Mouse (Mus musculus): Measurements from ENCODE around the gene Capn2. TPM values are rescaled to one million over a fixed set of nuclear protein-coding genes. Genes with fewer than 3 reads are reported as not detected.

The Capn2 gene
- total and polyA plus RNA-seq, 2 experiments: 9.3 to 27.8 TPM

GRCm38 (mm10) chr1:182427426-182427825 is 90.0 kb downstream of the Capn2 start:
- no peaks in the 10 kb centered on the region for H3K27me3 ChIP-seq (ENCODE audit: control insufficient read depth, insufficient read depth, low read length)
- peaks cover 14% of the 10 kb centered on the region for H3K79me2 ChIP-seq (ENCODE audit: control insufficient read depth, insufficient read depth, low read length)
- peaks cover 8% of the 10 kb centered on the region; the same call in 1 of the 2 replicates for H3K36me3 ChIP-seq (ENCODE audit: control insufficient read depth, insufficient read depth, low read length)
- peak; percentile 86 for DNase-seq (ENCODE audit: extremely low read depth, low read depth, low spot score)
- WGBS: 17% methylated on average over 1 of the region's 1 CpGs
- H3K4me1 ChIP-seq (ENCODE audit: control insufficient read depth, insufficient read depth, low read length): peaks cover 23% of the 10 kb centered on the region
- H3K27ac ChIP-seq (replicated peaks; ENCODE audit: insufficient read depth, low read depth, low read length): peak overlapping the region; percentile 54
- no peak for TF ChIP-seq CTCF (IDR thresholded peaks at IDR 0.05; ENCODE audit: low read depth, low read length)
- no peak overlapping the region for H3K4me3 ChIP-seq (ENCODE audit: insufficient read depth, low read depth, low read length)
- H3K9ac ChIP-seq (ENCODE audit: low read depth, low read length): no peak overlapping the region

- peaks cover 3% of the 10 kb centered on the region; the same call in 1 of the 2 replicates for H3K36me3 ChIP-seq (ENCODE audit: control insufficient read depth, insufficient read depth, low read length)
- no peak overlapping the region for H3K9ac ChIP-seq (ENCODE audit: low read depth, low read length)
- TF ChIP-seq CTCF (IDR thresholded peaks at IDR 0.05; ENCODE audit: low read depth, low read length): no peak
- TF ChIP-seq POLR2A (IDR thresholded peaks at IDR 0.05; ENCODE audit: extremely low read depth, insufficient read depth, low read length): no peak
- 40% methylated on average over 2 of the region's 2 CpGs for WGBS
- no peak overlapping the region for H3K4me3 ChIP-seq (ENCODE audit: insufficient read depth, low read depth, low read length)
- H3K27ac ChIP-seq (replicated peaks; ENCODE audit: insufficient read depth, low read depth, low read length): peak overlapping the region; percentile 87
- H3K4me1 ChIP-seq (ENCODE audit: control insufficient read depth, insufficient read depth, low read length): peaks cover 23% of the 10 kb centered on the region
- no peaks in the 10 kb centered on the region for H3K27me3 ChIP-seq (ENCODE audit: control insufficient read depth, insufficient read depth, low read length)
- peaks cover 18% of the 10 kb centered on the region for H3K79me2 ChIP-seq (ENCODE audit: control insufficient read depth, insufficient read depth, low read length)
- DNase-seq (ENCODE audit: extremely low read depth, low read depth, low spot score): no peak
Measured at GRCm38 (mm10) chr1:182426444-182426843, 91.0 kb downstream of the Capn2 start.

- WGBS: 93% methylated on average over 3 of the region's 3 CpGs
- Histone ChIP-seq H3K9ac (ENCODE audit: low read depth, low read length) (no peak overlapping the region), H3K79me2 (ENCODE audit: control insufficient read depth, insufficient read depth, low read length) (peaks cover 23% of the 10 kb centered on the region), H3K36me3 (ENCODE audit: control insufficient read depth, insufficient read depth, low read length) (peaks cover 2% of the 10 kb centered on the region; the same call in 1 of the 2 replicates), H3K27me3 (ENCODE audit: control insufficient read depth, insufficient read depth, low read length) (no peaks in the 10 kb centered on the region), H3K27ac (replicated peaks; ENCODE audit: insufficient read depth, low read depth, low read length) (0 out of 2 replicates have a peak overlapping the region, but pooled peaks have one; percentile 16), H3K4me1 (ENCODE audit: control insufficient read depth, insufficient read depth, low read length) (peaks cover 22% of the 10 kb centered on the region), H3K4me3 (ENCODE audit: insufficient read depth, low read depth, low read length) (no peak overlapping the region)
- DNase-seq (ENCODE audit: extremely low read depth, low read depth, low spot score): no peak
- no peak for TF ChIP-seq POLR2A (IDR thresholded peaks at IDR 0.05; ENCODE audit: extremely low read depth, insufficient read depth, low read length)
- no peak for TF ChIP-seq CTCF (IDR thresholded peaks at IDR 0.05; ENCODE audit: low read depth, low read length)
Measured at GRCm38 (mm10) chr1:182425176-182425575, 92.2 kb downstream of the Capn2 start.

- Histone ChIP-seq H3K79me2 (ENCODE audit: control insufficient read depth, insufficient read depth, low read length) (peaks cover 26% of the 10 kb centered on the region), H3K27ac (replicated peaks; ENCODE audit: insufficient read depth, low read depth, low read length) (no peak overlapping the region), H3K4me1 (ENCODE audit: control insufficient read depth, insufficient read depth, low read length) (peaks cover 18% of the 10 kb centered on the region), H3K36me3 (ENCODE audit: control insufficient read depth, insufficient read depth, low read length) (peaks cover 2% of the 10 kb centered on the region; the same call in 1 of the 2 replicates), H3K27me3 (ENCODE audit: control insufficient read depth, insufficient read depth, low read length) (no peaks in the 10 kb centered on the region), H3K4me3 (ENCODE audit: insufficient read depth, low read depth, low read length) (no peak overlapping the region), H3K9ac (ENCODE audit: low read depth, low read length) (no peak overlapping the region)
- TF ChIP-seq POLR2A (IDR thresholded peaks at IDR 0.05; ENCODE audit: extremely low read depth, insufficient read depth, low read length) (no peak), CTCF (IDR thresholded peaks at IDR 0.05; ENCODE audit: low read depth, low read length) (no peak)
- 30% methylated on average over 2 of the region's 2 CpGs for WGBS
- peak; percentile 51 for DNase-seq (ENCODE audit: extremely low read depth, low read depth, low spot score)
Measured at GRCm38 (mm10) chr1:182424274-182424673, 93.1 kb downstream of the Capn2 start.

- no peaks in the 10 kb centered on the region for H3K27me3 ChIP-seq (ENCODE audit: control insufficient read depth, insufficient read depth, low read length)
- H3K9ac ChIP-seq (ENCODE audit: low read depth, low read length): no peak overlapping the region
- no peak for DNase-seq (ENCODE audit: extremely low read depth, low read depth, low spot score)
- H3K79me2 ChIP-seq (ENCODE audit: control insufficient read depth, insufficient read depth, low read length): peaks cover 44% of the 10 kb centered on the region
- no peak overlapping the region for H3K4me3 ChIP-seq (ENCODE audit: insufficient read depth, low read depth, low read length)
- TF ChIP-seq CTCF (IDR thresholded peaks at IDR 0.05; ENCODE audit: low read depth, low read length) (no peak), POLR2A (IDR thresholded peaks at IDR 0.05; ENCODE audit: extremely low read depth, insufficient read depth, low read length) (no peak)
- no peak overlapping the region for H3K27ac ChIP-seq (replicated peaks; ENCODE audit: insufficient read depth, low read depth, low read length)
- no peaks in the 10 kb centered on the region for H3K36me3 ChIP-seq (ENCODE audit: control insufficient read depth, insufficient read depth, low read length)
- WGBS: 86% methylated on average over 3 of the region's 3 CpGs
- peaks cover 2% of the 10 kb centered on the region for H3K4me1 ChIP-seq (ENCODE audit: control insufficient read depth, insufficient read depth, low read length)
Measured at GRCm38 (mm10) chr1:182419481-182419880, 97.9 kb downstream of the Capn2 start.

Other genes starting within 250 kb of the Capn2 start
- gene Degs1, start 234.8 kb downstream of the Capn2 start, total RNA-seq (2014; rRNA removed): 57.4 and 86.8 TPM in 2 replicates
- gene Degs1, start 234.8 kb downstream of the Capn2 start, polyA plus RNA-seq (2012; rRNA removed): 49.3 and 50.3 TPM in 2 replicates
- gene Fbxo28, start 176.0 kb downstream of the Capn2 start, total RNA-seq (2014; rRNA removed): 5.0 and 5.9 TPM in 2 replicates
- 4.7 TPM in 2 replicates for gene Fbxo28, start 176.0 kb downstream of the Capn2 start, polyA plus RNA-seq (2012; rRNA removed)
- gene Trp53bp2, start 108.4 kb downstream of the Capn2 start, total RNA-seq (2014; rRNA removed): 5.0 and 6.0 TPM in 2 replicates
- gene Trp53bp2, start 108.4 kb downstream of the Capn2 start, polyA plus RNA-seq (2012; rRNA removed): 5.7 and 7.2 TPM in 2 replicates
- 0.09 and 0.20 TPM in 2 replicates for gene Capn8, start 47.4 kb upstream of the Capn2 start, total RNA-seq (2014; rRNA removed)
- 0.04 TPM in 2 replicates for gene Capn8, start 47.4 kb upstream of the Capn2 start, polyA plus RNA-seq (2012; rRNA removed)
- gene Ccdc185, start 231.6 kb upstream of the Capn2 start, total RNA-seq (2014; rRNA removed): not detected in 2 replicates
- gene Ccdc185, start 231.6 kb upstream of the Capn2 start, polyA plus RNA-seq (2012; rRNA removed): not detected in 2 replicates
- gene Susd4, start 246.3 kb upstream of the Capn2 start, total RNA-seq (2014; rRNA removed): 1.3 TPM in 2 replicates
- gene Susd4, start 246.3 kb upstream of the Capn2 start, polyA plus RNA-seq (2012; rRNA removed): 1.8 and 8.3 TPM in 2 replicates